Mouse (Mus musculus): ENCODE measurements at regions not wholly inside any gene's neighbourhood (a gene's known extent, or its start where the extent isn't known, plus 50 kb on each side); places are given as distances from the start of the nearest gene placed in this dataset.

- Histone ChIP-seq H3K79me2 (replicated peaks; ENCODE audit: control insufficient read depth, extremely low read depth, insufficient read depth, poor library complexity, severe bottlenecking) (no peaks in the 10 kb centered on the region), H3K4me1 (ENCODE audit: control insufficient read depth in 1 of 2, insufficient read depth in 2 of 2) (no peaks in the 10 kb centered on the region), H3K27me3 (replicated peaks) (no peaks in the 10 kb centered on the region), H3K4me2 (ENCODE audit: insufficient read depth, low read depth, poor library complexity, severe bottlenecking) (no peak overlapping the region), H3K36me3 (replicated peaks in 1 of 2; ENCODE audit: control insufficient read depth in 1 of 2, insufficient read depth in 1 of 2, low read length in 1 of 2) (no peaks in the 10 kb centered on the region), H3K9ac (ENCODE audit: insufficient read depth, low read depth) (no peak overlapping the region), H3K4me3 (replicated peaks in 1 of 3; ENCODE audit: low read depth in 2 of 3, low read length in 2 of 3, poor library complexity in 1 of 3) (no peak overlapping the region), H3K27ac (ENCODE audit: insufficient read depth, low read depth) (no peak overlapping the region), H3K9me3 (replicated peaks; ENCODE audit: low read length) (no peaks in the 10 kb centered on the region)
- dilution Hi-C loops (cut with MboI; ENCODE audit: extremely low pct_ligation_motif_present, extremely low pct_unique_long_range_greater_than_20kb, low sequenced_read_pairs) = no loop called here
- in situ Hi-C loops (cut with MboI; ENCODE audit: low pct_ligation_motif_present, low pct_unique_long_range_greater_than_20kb, low sequenced_read_pairs) = loop anchor here (25.0 kb wide), 1 partner anchor 203 kb away; no protein-coding TSS in a partner anchor
- no peak for DNase-seq (ENCODE audit: extremely low read depth)
- TF ChIP-seq GABPA (IDR thresholded peaks at IDR 0.05; ENCODE audit: insufficient replicate concordance, low read depth, low read length) (no peak), ZMIZ1 (IDR thresholded peaks at IDR 0.05; ENCODE audit: low read depth, low read length) (no peak), JUN (IDR thresholded peaks at IDR 0.05; ENCODE audit: insufficient read depth, low read depth, low read length) (no peak), MEF2A (IDR thresholded peaks at IDR 0.05; ENCODE audit: borderline replicate concordance, low read depth, low read length) (no peak), MAX (IDR thresholded peaks at IDR 0.05; ENCODE audit: low read length) (no peak), MXI1 (IDR thresholded peaks at IDR 0.05; ENCODE audit: low read depth, low read length) (no peak), KAT2A (IDR thresholded peaks at IDR 0.05; ENCODE audit: insufficient replicate concordance, low read length) (no peak), MAZ (IDR thresholded peaks at IDR 0.05; ENCODE audit: low read depth, low read length) (no peak), USF2 (conservative IDR thresholded peaks at IDR 0.05; ENCODE audit: low read depth, low read length) (no peak)
These were observed 314.3 kb downstream of the Lnpk start for GRCm38 (mm10) chr2:74264963-74265362.

DNA sequence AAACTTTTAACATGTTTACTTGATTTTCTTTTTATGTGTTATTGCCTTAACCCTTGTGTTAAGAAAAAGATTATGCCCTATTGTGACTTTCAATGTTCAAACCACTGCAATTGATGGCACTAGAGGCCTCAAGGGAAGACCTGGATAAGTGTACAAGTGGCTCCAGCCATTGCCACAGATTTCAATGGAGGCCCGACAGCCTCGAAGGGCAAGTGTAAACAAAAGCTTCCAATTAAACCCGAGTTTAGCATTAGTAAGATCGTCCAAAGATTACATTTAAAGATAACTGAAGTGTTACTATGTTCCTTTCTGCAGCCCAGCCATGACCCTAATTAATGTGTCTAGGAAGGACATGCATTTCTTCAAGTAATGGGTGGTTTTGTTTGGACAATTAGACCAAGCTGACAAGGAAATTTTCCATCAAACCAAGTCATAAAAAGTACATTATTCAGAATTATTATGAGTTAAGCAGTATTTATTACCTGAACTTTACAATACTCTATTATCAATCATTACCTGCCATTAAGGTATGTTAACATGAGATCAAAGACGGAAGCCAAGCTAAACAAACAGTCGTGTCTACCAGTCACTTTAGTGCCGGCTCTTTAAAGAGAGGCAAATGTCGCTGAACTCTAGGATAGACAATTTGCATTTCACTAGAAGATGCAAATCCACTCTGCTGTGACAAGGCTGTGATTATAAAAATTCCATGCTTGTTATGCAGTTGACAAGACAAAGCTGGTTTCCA lies 322.0 kb downstream of the Lnpk start:
- H3K27ac ChIP-seq (ENCODE audit: insufficient read depth, low read depth) = no peak overlapping the region
- no peaks in the 10 kb centered on the region for H3K36me3 ChIP-seq (replicated peaks in 1 of 2; ENCODE audit: control insufficient read depth in 1 of 2, insufficient read depth in 1 of 2, low read length in 1 of 2)
- dilution Hi-C loops (cut with MboI; ENCODE audit: extremely low pct_ligation_motif_present, extremely low pct_unique_long_range_greater_than_20kb, low sequenced_read_pairs) = no loop called here
- no peak for DNase-seq (ENCODE audit: extremely low read depth)
- TF ChIP-seq TCF12 (IDR thresholded peaks at IDR 0.05; ENCODE audit: low read depth, low read length) (no peak), HCFC1 (IDR thresholded peaks at IDR 0.05; ENCODE audit: low read depth, low read length) (no peak), E2F4 (IDR thresholded peaks at IDR 0.05; ENCODE audit: insufficient replicate concordance, low read depth, low read length) (no peak), USF1 (IDR thresholded peaks at IDR 0.05; ENCODE audit: low read depth, low read length) (no peak), BHLHE40 (IDR thresholded peaks at IDR 0.05; ENCODE audit: low read depth, low read length) (no peak), POLR2A (IDR thresholded peaks at IDR 0.05; ENCODE audit: low read depth, low read length) (no peak), JUN (IDR thresholded peaks at IDR 0.05; ENCODE audit: insufficient read depth, low read depth, low read length) (no peak)
- H3K27me3 ChIP-seq (replicated peaks) = no peaks in the 10 kb centered on the region
- no peak overlapping the region for H3K4me2 ChIP-seq (ENCODE audit: insufficient read depth, low read depth, poor library complexity, severe bottlenecking)
- in situ Hi-C loops (cut with MboI; ENCODE audit: low pct_ligation_motif_present, low pct_unique_long_range_greater_than_20kb, low sequenced_read_pairs) = loop anchor here (25.0 kb wide), 1 partner anchor 195 kb away; no protein-coding TSS in a partner anchor
- no peaks in the 10 kb centered on the region for H3K9me3 ChIP-seq (replicated peaks; ENCODE audit: low read length)
- H3K79me2 ChIP-seq (replicated peaks; ENCODE audit: control insufficient read depth, extremely low read depth, insufficient read depth, poor library complexity, severe bottlenecking) = no peaks in the 10 kb centered on the region
- no peak overlapping the region for H3K4me3 ChIP-seq (replicated peaks in 1 of 3; ENCODE audit: low read depth in 2 of 3, low read length in 2 of 3, poor library complexity in 1 of 3)
- H3K9ac ChIP-seq (ENCODE audit: insufficient read depth, low read depth) = no peak overlapping the region
- no peaks in the 10 kb centered on the region for H3K4me1 ChIP-seq (ENCODE audit: control insufficient read depth in 1 of 2, insufficient read depth in 2 of 2)
